Mouse (Mus musculus): ENCODE results near the gene Pkdrej. TPM values are rescaled to one million over a fixed set of nuclear protein-coding genes. Genes with fewer than 3 reads are reported as not detected.

Pkdrej gene
- total RNA-seq, 1 experiment = 0.09 TPM

- Histone ChIP-seq H3K36me3 (ENCODE audit: control insufficient read depth, insufficient read depth, low read length, poor library complexity, severe bottlenecking) (no peaks in the 10 kb centered on the region), H3K27ac (ENCODE audit: insufficient read depth, low read depth, low read length, poor library complexity, severe bottlenecking) (no peak overlapping the region), H3K4me1 (ENCODE audit: control insufficient read depth in 2 of 2, insufficient read depth in 2 of 2, low read length in 2 of 2, poor library complexity in 1 of 2) (no peaks in the 10 kb centered on the region), H3K9me3 (ENCODE audit: control insufficient read depth, insufficient read depth, low read depth, low read length) (no peaks in the 10 kb centered on the region), H3K9ac (ENCODE audit: insufficient read depth, low read depth, low read length, poor library complexity, severe bottlenecking) (no peak overlapping the region), H3K4me3 (ENCODE audit: insufficient read depth in 1 of 2, low read depth in 1 of 2, low read length in 2 of 2, poor library complexity in 1 of 2, severe bottlenecking in 1 of 2) (no peak overlapping the region)
- DNase-seq (ENCODE audit: low read depth, low spot score) = no peak
- no peak for TF ChIP-seq MAFK (IDR thresholded peaks at IDR 0.05; ENCODE audit: insufficient read depth, low read depth, low read length)
- TF ChIP-seq CHD2 (IDR thresholded peaks at IDR 0.05; ENCODE audit: low read depth, low read length) = no peak
- TF ChIP-seq ZC3H11A (IDR thresholded peaks at IDR 0.05; ENCODE audit: borderline replicate concordance, low read depth, low read length) = no peak
- no peak for TF ChIP-seq ZNF384 (IDR thresholded peaks at IDR 0.05; ENCODE audit: low read depth, low read length)
- no peak for TF ChIP-seq HCFC1 (IDR thresholded peaks at IDR 0.05; ENCODE audit: borderline replicate concordance, insufficient read depth, low read length)
- in situ Hi-C loops (cut with MboI; ENCODE audit: low sequenced_read_pairs in 2 of 2, unreplicated experiment in 2 of 2) = no loop called here
These were observed 47.1 kb downstream of the Pkdrej start for GRCm38 (mm10) chr15:85774419-85774818.

GRCm38 (mm10) chr15:85772146-85772740 is 49.3 kb downstream of the Pkdrej start:
- H3K4me1 ChIP-seq (ENCODE audit: control insufficient read depth in 2 of 2, insufficient read depth in 2 of 2, low read length in 2 of 2, poor library complexity in 1 of 2) = no peaks in the 10 kb centered on the region
- in situ Hi-C loops (cut with MboI; ENCODE audit: low sequenced_read_pairs in 2 of 2, unreplicated experiment in 2 of 2) = no loop called here
- no peak for DNase-seq (ENCODE audit: low read depth, low spot score)
- H3K27ac ChIP-seq (ENCODE audit: insufficient read depth, low read depth, low read length, poor library complexity, severe bottlenecking) = no peak overlapping the region
- H3K4me3 ChIP-seq (ENCODE audit: insufficient read depth in 1 of 2, low read depth in 1 of 2, low read length in 2 of 2, poor library complexity in 1 of 2, severe bottlenecking in 1 of 2) = no peak overlapping the region
- H3K36me3 ChIP-seq (ENCODE audit: control insufficient read depth, insufficient read depth, low read length, poor library complexity, severe bottlenecking) = no peaks in the 10 kb centered on the region
- TF ChIP-seq CHD2 (IDR thresholded peaks at IDR 0.05; ENCODE audit: low read depth, low read length) = no peak
- TF ChIP-seq HCFC1 (IDR thresholded peaks at IDR 0.05; ENCODE audit: borderline replicate concordance, insufficient read depth, low read length) = no peak
- no peak for TF ChIP-seq MAFK (IDR thresholded peaks at IDR 0.05; ENCODE audit: insufficient read depth, low read depth, low read length)
- no peak for TF ChIP-seq ZNF384 (IDR thresholded peaks at IDR 0.05; ENCODE audit: low read depth, low read length)
- TF ChIP-seq ZC3H11A (IDR thresholded peaks at IDR 0.05; ENCODE audit: borderline replicate concordance, low read depth, low read length) = no peak
- H3K9ac ChIP-seq (ENCODE audit: insufficient read depth, low read depth, low read length, poor library complexity, severe bottlenecking) = no peak overlapping the region
- no peaks in the 10 kb centered on the region for H3K9me3 ChIP-seq (ENCODE audit: control insufficient read depth, insufficient read depth, low read depth, low read length)

- TF ChIP-seq CHD2 (IDR thresholded peaks at IDR 0.05; ENCODE audit: low read depth, low read length) (no peak), HCFC1 (IDR thresholded peaks at IDR 0.05; ENCODE audit: borderline replicate concordance, insufficient read depth, low read length) (no peak), MAFK (IDR thresholded peaks at IDR 0.05; ENCODE audit: insufficient read depth, low read depth, low read length) (no peak), ZC3H11A (IDR thresholded peaks at IDR 0.05; ENCODE audit: borderline replicate concordance, low read depth, low read length) (no peak), ZNF384 (IDR thresholded peaks at IDR 0.05; ENCODE audit: low read depth, low read length) (no peak)
These were observed 50.0 kb downstream of the Pkdrej start for GRCm38 (mm10) chr15:85771306-85772121.

GRCm38 (mm10) chr15:85768991-85769390 is 52.5 kb downstream of the Pkdrej start:
- no peaks in the 10 kb centered on the region for H3K36me3 ChIP-seq (ENCODE audit: control insufficient read depth, insufficient read depth, low read length, poor library complexity, severe bottlenecking)
- no peak overlapping the region for H3K4me3 ChIP-seq (ENCODE audit: insufficient read depth in 1 of 2, low read depth in 1 of 2, low read length in 2 of 2, poor library complexity in 1 of 2, severe bottlenecking in 1 of 2)
- DNase-seq (ENCODE audit: low read depth, low spot score) = no peak
- in situ Hi-C loops (cut with MboI; ENCODE audit: low sequenced_read_pairs in 2 of 2, unreplicated experiment in 2 of 2) = no loop called here
- no peaks in the 10 kb centered on the region for H3K9me3 ChIP-seq (ENCODE audit: control insufficient read depth, insufficient read depth, low read depth, low read length)
- no peak overlapping the region for H3K27ac ChIP-seq (ENCODE audit: insufficient read depth, low read depth, low read length, poor library complexity, severe bottlenecking)
- TF ChIP-seq HCFC1 (IDR thresholded peaks at IDR 0.05; ENCODE audit: borderline replicate concordance, insufficient read depth, low read length) (no peak), CHD2 (IDR thresholded peaks at IDR 0.05; ENCODE audit: low read depth, low read length) (no peak), ZNF384 (IDR thresholded peaks at IDR 0.05; ENCODE audit: low read depth, low read length) (no peak), ZC3H11A (IDR thresholded peaks at IDR 0.05; ENCODE audit: borderline replicate concordance, low read depth, low read length) (no peak), MAFK (IDR thresholded peaks at IDR 0.05; ENCODE audit: insufficient read depth, low read depth, low read length) (no peak)
- H3K9ac ChIP-seq (ENCODE audit: insufficient read depth, low read depth, low read length, poor library complexity, severe bottlenecking) = no peak overlapping the region
- H3K4me1 ChIP-seq (ENCODE audit: control insufficient read depth in 2 of 2, insufficient read depth in 2 of 2, low read length in 2 of 2, poor library complexity in 1 of 2) = no peaks in the 10 kb centered on the region

More at GRCm38 (mm10) chr15:85771306-85772121, 50.0 kb downstream of the Pkdrej start:
- no peaks in the 10 kb centered on the region for H3K36me3 ChIP-seq (ENCODE audit: control insufficient read depth, insufficient read depth, low read length, poor library complexity, severe bottlenecking)
- H3K27ac ChIP-seq (ENCODE audit: insufficient read depth, low read depth, low read length, poor library complexity, severe bottlenecking) = no peak overlapping the region
- H3K9ac ChIP-seq (ENCODE audit: insufficient read depth, low read depth, low read length, poor library complexity, severe bottlenecking) = no peak overlapping the region
- in situ Hi-C loops (cut with MboI; ENCODE audit: low sequenced_read_pairs in 2 of 2, unreplicated experiment in 2 of 2) = no loop called here
- H3K9me3 ChIP-seq (ENCODE audit: control insufficient read depth, insufficient read depth, low read depth, low read length) = no peaks in the 10 kb centered on the region
- no peak for DNase-seq (ENCODE audit: low read depth, low spot score)
- H3K4me1 ChIP-seq (ENCODE audit: control insufficient read depth in 2 of 2, insufficient read depth in 2 of 2, low read length in 2 of 2, poor library complexity in 1 of 2) = no peaks in the 10 kb centered on the region
- H3K4me3 ChIP-seq (ENCODE audit: insufficient read depth in 1 of 2, low read depth in 1 of 2, low read length in 2 of 2, poor library complexity in 1 of 2, severe bottlenecking in 1 of 2) = no peak overlapping the region
